Mouse (Mus musculus): ENCODE results near the gene Galnt13. TPM values are rescaled to one million over a fixed set of nuclear protein-coding genes. Genes with fewer than 3 reads are reported as not detected.

The Galnt13 gene
- polyA plus RNA-seq, 2 experiments: not detected

DNA sequence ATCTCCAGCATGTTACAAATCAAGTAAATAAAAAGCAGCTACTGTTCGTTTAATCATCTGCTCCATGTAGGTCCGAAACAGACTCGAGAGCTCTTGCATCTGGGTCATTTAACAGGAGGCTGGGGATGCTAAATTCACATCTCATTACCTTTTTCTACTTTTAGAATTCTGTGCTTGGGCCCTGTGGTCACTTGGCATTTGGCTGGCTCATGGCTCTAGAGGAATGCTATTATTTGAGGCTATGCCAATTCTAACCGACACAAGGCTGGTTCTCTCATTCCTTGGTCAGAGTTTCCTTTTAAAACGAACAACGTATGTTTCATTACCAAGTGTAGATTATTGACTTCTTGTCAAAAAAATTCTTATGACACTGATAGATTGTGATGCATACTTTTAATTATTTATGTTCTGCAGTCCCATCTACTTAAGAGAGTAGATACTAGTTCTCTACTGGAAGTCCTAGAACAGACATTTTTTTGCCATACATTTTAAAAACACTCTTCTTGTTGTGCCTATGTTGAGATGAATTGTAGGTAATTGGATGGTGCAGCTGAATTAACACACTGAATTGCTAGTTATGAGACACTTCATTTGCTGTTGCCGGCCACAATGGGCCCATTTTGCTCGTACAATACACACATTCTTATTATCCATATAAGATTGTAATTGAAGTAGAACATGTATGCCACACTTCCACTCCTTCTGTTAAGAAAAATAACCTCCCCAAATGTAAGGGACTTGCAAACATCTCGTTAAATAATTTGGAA, 6.8 kb downstream of the Galnt13 start:
- no peak for TF ChIP-seq EP300 (IDR thresholded peaks at IDR 0.05; ENCODE audit: low read depth)
- no peak for TF ChIP-seq CTCF (IDR thresholded peaks at IDR 0.05; ENCODE audit: low read depth)
- Histone ChIP-seq H3K4me1 (replicated peaks; ENCODE audit: control insufficient read depth in 2 of 2, insufficient read depth in 2 of 2, low read length in 1 of 2) (no peaks in the 10 kb centered on the region), H3K4me2 (ENCODE audit: low read depth) (no peak overlapping the region), H3K36me3 (replicated peaks; ENCODE audit: control insufficient read depth, insufficient read depth, low read depth) (no peaks in the 10 kb centered on the region), H3K27ac (no peak overlapping the region), H3K27me3 (ENCODE audit: control insufficient read depth, insufficient read depth, low read length) (no peaks in the 10 kb centered on the region), H3K4me3 (ENCODE audit: insufficient read depth in 1 of 2, low read depth in 2 of 2, low read length in 2 of 2) (no peak overlapping the region), H3K9me3 (ENCODE audit: control insufficient read depth, low read length) (no peaks in the 10 kb centered on the region), H3K9ac (replicated peaks) (no peak overlapping the region)
- ATAC-seq (ENCODE audit: insufficient read depth) (no peak), DNase-seq (ENCODE audit: low read depth in 3 of 3, low spot score in 3 of 3) (no peak)
- WGBS (ENCODE audit: insufficient replicate concordance): 58% methylated on average over 9 of the region's 9 CpGs

DNA sequence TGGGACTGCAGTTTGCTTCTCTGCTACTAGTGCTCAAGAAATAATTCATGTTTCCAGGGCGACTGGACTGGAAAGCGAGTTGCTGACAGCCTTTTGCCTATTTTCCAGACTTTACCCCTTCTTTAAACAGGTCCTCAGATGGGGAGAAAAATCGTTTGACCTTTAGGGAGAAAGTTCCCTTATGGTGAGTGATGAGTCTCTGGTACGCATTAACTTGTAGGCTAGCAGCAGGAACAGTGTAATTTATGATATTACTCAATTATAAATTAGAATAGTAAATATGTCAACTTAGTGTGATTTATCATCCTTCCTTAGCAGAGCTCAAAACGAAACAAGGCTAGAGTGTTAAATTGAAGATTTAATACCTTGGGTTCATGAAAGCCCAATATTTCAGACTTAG, 47.3 kb downstream of the Galnt13 start:
- H3K4me2 ChIP-seq (ENCODE audit: low read depth): no peak overlapping the region
- H3K36me3 ChIP-seq (replicated peaks; ENCODE audit: control insufficient read depth, insufficient read depth, low read depth): no peaks in the 10 kb centered on the region
- H3K4me1 ChIP-seq (replicated peaks; ENCODE audit: control insufficient read depth in 2 of 2, insufficient read depth in 2 of 2, low read length in 1 of 2): no peaks in the 10 kb centered on the region
- H3K9me3 ChIP-seq (ENCODE audit: control insufficient read depth, low read length): no peaks in the 10 kb centered on the region
- H3K27me3 ChIP-seq (ENCODE audit: control insufficient read depth, insufficient read depth, low read length): no peaks in the 10 kb centered on the region
- H3K9ac ChIP-seq (replicated peaks): no peak overlapping the region
- DNase-seq (ENCODE audit: low read depth in 3 of 3, low spot score in 3 of 3) (no peak), ATAC-seq (ENCODE audit: insufficient read depth) (no peak)
- WGBS (ENCODE audit: insufficient replicate concordance): 51% methylated on average over 5 of the region's 5 CpGs
- H3K4me3 ChIP-seq (ENCODE audit: insufficient read depth in 1 of 2, low read depth in 2 of 2, low read length in 2 of 2): no peak overlapping the region
- TF ChIP-seq EP300 (IDR thresholded peaks at IDR 0.05; ENCODE audit: low read depth): no peak
- no peak for TF ChIP-seq CTCF (IDR thresholded peaks at IDR 0.05; ENCODE audit: low read depth)
- H3K27ac ChIP-seq: no peak overlapping the region

DNA sequence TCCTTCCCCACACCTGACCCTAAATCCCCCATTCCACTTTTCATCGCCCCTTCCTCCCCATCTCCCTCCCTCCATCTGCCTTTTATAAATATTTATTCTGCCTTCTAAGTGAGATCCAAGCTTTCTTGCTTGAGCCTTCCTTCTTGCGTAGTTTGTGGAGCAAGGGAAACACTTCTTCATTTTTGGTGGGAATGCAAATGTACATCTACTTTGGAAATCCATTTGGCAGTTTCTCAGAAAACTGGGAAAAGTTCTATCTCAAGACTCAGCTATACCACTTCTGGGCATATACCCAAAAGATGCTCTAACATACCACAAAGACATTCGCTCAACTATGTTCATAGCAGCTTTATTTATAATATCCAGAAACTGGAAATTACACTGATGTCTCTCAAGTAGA, 86.9 kb downstream of the Galnt13 start:
- Histone ChIP-seq H3K9me3 (ENCODE audit: control insufficient read depth, low read length) (no peaks in the 10 kb centered on the region), H3K27ac (no peak overlapping the region), H3K9ac (replicated peaks) (no peak overlapping the region), H3K4me3 (ENCODE audit: insufficient read depth in 1 of 2, low read depth in 2 of 2, low read length in 2 of 2) (no peak overlapping the region), H3K4me1 (replicated peaks; ENCODE audit: control insufficient read depth in 2 of 2, insufficient read depth in 2 of 2, low read length in 1 of 2) (no peaks in the 10 kb centered on the region), H3K27me3 (ENCODE audit: control insufficient read depth, insufficient read depth, low read length) (no peaks in the 10 kb centered on the region), H3K36me3 (replicated peaks; ENCODE audit: control insufficient read depth, insufficient read depth, low read depth) (no peaks in the 10 kb centered on the region), H3K4me2 (ENCODE audit: low read depth) (no peak overlapping the region)
- DNase-seq (ENCODE audit: low read depth in 3 of 3, low spot score in 3 of 3): no peak
- no peak for ATAC-seq (ENCODE audit: insufficient read depth)
- TF ChIP-seq CTCF (IDR thresholded peaks at IDR 0.05; ENCODE audit: low read depth) (no peak), EP300 (IDR thresholded peaks at IDR 0.05; ENCODE audit: low read depth) (no peak)
- WGBS (ENCODE audit: insufficient replicate concordance): 67% methylated on average over 3 of the region's 3 CpGs

DNA sequence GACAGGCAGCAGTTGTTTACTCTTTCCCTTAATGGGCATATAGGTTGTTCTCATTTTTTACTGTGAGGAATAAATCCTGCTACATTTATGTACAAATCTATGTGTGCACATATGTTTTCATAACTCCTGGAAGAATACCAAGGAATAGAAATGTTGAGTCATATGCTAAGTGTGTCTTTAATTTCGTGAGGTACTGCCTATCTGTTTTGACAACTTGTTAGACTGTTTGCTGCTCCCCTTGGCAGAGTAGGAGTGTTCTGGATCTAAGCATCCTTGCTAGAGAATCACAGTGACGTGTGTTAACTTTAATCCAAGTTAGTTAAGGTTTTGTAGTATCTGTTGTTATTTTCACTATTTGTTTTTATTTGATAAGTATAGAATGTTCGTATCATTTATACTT, 91.0 kb downstream of the Galnt13 start:
- no peak for DNase-seq (ENCODE audit: low read depth in 3 of 3, low spot score in 3 of 3)
- Histone ChIP-seq H3K4me1 (replicated peaks; ENCODE audit: control insufficient read depth in 2 of 2, insufficient read depth in 2 of 2, low read length in 1 of 2) (no peaks in the 10 kb centered on the region), H3K27ac (no peak overlapping the region), H3K9ac (replicated peaks) (no peak overlapping the region), H3K36me3 (replicated peaks; ENCODE audit: control insufficient read depth, insufficient read depth, low read depth) (no peaks in the 10 kb centered on the region), H3K4me3 (ENCODE audit: insufficient read depth in 1 of 2, low read depth in 2 of 2, low read length in 2 of 2) (no peak overlapping the region), H3K27me3 (ENCODE audit: control insufficient read depth, insufficient read depth, low read length) (no peaks in the 10 kb centered on the region), H3K4me2 (ENCODE audit: low read depth) (no peak overlapping the region), H3K9me3 (ENCODE audit: control insufficient read depth, low read length) (no peaks in the 10 kb centered on the region)
- no peak for ATAC-seq (ENCODE audit: insufficient read depth)
- 41% methylated on average over 3 of the region's 3 CpGs for WGBS (ENCODE audit: insufficient replicate concordance)
- TF ChIP-seq CTCF (IDR thresholded peaks at IDR 0.05; ENCODE audit: low read depth): no peak
- TF ChIP-seq EP300 (IDR thresholded peaks at IDR 0.05; ENCODE audit: low read depth): no peak

DNA sequence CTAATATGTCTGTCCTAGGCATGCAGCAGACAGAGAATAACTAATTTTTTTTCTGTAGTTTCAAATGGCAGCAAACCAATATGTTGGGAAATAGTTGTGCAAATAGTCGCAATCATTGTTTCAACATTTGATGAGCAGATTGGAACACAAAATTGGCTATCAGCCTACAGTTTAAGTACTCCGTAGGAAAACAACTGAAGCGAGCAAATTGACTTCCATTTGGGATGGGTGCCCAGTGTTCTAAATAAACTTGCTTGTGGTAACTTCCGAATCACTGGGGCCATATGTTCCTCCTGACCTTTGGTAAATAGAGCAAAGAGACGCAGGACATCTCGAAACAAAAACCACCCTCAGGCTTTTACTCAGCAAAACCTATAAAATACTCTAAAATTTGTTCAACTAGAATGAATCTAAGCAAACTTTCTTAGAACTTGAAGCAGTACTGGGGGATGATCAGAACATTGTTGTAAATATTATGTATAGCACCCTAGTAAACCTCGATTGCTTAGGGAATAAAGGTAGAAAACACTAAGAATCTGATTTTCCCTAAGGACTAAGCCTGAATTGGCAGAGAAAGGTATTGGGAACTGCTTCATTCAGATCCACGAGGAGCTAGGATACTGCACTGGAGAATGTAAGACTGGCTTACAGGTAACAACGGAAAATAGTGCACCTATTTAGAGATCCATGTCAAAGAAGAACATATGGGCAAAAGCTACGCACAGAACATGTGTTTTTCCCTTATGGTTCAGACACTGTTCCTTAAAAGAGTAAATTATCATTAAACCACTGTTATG, 122.4 kb downstream of the Galnt13 start:
- Histone ChIP-seq H3K4me1 (replicated peaks; ENCODE audit: control insufficient read depth in 2 of 2, insufficient read depth in 2 of 2, low read length in 1 of 2) (no peaks in the 10 kb centered on the region), H3K4me2 (ENCODE audit: low read depth) (no peak overlapping the region), H3K36me3 (replicated peaks; ENCODE audit: control insufficient read depth, insufficient read depth, low read depth) (no peaks in the 10 kb centered on the region), H3K9ac (replicated peaks) (no peak overlapping the region), H3K4me3 (ENCODE audit: insufficient read depth in 1 of 2, low read depth in 2 of 2, low read length in 2 of 2) (no peak overlapping the region), H3K27ac (no peak overlapping the region), H3K9me3 (ENCODE audit: control insufficient read depth, low read length) (no peaks in the 10 kb centered on the region), H3K27me3 (ENCODE audit: control insufficient read depth, insufficient read depth, low read length) (no peaks in the 10 kb centered on the region)
- WGBS (ENCODE audit: insufficient replicate concordance): 58% methylated on average over 10 of the region's 10 CpGs
- DNase-seq (ENCODE audit: low read depth in 3 of 3, low spot score in 3 of 3) (no peak), ATAC-seq (ENCODE audit: insufficient read depth) (no peak)
- TF ChIP-seq CTCF (IDR thresholded peaks at IDR 0.05; ENCODE audit: low read depth) (no peak), EP300 (IDR thresholded peaks at IDR 0.05; ENCODE audit: low read depth) (no peak)

All from liver, embryonic 14.5 days (tissue).